Mouse (Mus musculus): ENCODE measurements at regions not wholly inside any gene's neighbourhood (a gene's known extent, or its start where the extent isn't known, plus 50 kb on each side); places are given as distances from the start of the nearest gene placed in this dataset.

DNA sequence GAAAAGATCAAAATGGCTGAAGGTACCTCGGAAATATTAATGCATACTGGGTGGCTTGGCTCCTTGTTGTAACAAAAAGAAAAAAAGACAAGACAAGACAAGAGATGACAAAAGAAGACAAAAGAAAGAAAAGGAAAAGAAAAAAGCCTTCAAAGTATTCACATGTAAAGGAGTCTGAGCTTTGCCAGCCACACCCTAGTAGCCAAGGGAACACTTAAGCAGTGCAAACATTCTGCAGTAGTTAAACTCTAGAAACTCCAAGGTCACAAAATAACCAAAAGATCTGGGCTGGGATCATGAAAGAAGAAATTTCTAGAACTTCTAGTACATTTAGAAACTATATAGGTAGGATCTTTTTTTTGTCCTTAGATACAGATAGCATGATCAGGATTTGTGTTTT is 108.3 kb upstream of the Zic4 start:
- H3K9me3 ChIP-seq (ENCODE audit: control insufficient read depth, low read length) = no peaks in the 10 kb centered on the region
- no peak overlapping the region for H3K27ac ChIP-seq (ENCODE audit: low read depth, low read length)
- no peak for DNase-seq (ENCODE audit: low spot score)
- no peak overlapping the region for H3K9ac ChIP-seq (ENCODE audit: low read length)
- no peaks in the 10 kb centered on the region for H3K36me3 ChIP-seq (ENCODE audit: control insufficient read depth, insufficient read depth, low read length)
- H3K4me2 ChIP-seq (ENCODE audit: low read depth, low read length, severe bottlenecking) = no peak overlapping the region
- no peak overlapping the region for H3K4me3 ChIP-seq (ENCODE audit: low read depth, low read length)
- no peak for ATAC-seq (replicated peaks; ENCODE audit: low FRiP score)
- WGBS = 92% methylated on average over 1 of the region's 1 CpGs
- no peaks in the 10 kb centered on the region for H3K27me3 ChIP-seq (ENCODE audit: control insufficient read depth, insufficient read depth, low read length)
- no peaks in the 10 kb centered on the region for H3K4me1 ChIP-seq (replicated peaks; ENCODE audit: control insufficient read depth, insufficient read depth, low read length)

DNA sequence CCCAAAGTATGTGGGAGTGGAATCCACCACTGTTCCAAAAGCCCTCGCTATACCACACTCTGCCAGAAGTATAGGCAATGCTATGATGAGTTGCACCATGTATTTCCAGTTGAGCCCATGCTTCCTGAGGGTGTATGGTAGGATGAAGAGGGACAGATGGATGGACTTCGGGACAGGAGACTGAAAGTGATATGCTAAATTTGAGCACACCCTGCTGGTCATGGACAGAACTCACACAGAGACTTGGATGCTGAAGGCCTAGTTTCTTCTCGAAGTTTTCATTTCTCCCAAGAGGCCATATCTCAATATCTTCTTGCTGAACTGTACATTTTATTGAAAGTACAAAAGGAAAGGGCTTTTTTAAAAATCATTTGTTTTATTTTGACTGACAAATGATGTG is 70.9 kb upstream of the Zic4 start:
- no peak for ATAC-seq (replicated peaks; ENCODE audit: low FRiP score)
- H3K27me3 ChIP-seq (ENCODE audit: control insufficient read depth, insufficient read depth, low read length) = no peaks in the 10 kb centered on the region
- no peaks in the 10 kb centered on the region for H3K4me1 ChIP-seq (replicated peaks; ENCODE audit: control insufficient read depth, insufficient read depth, low read length)
- no peak overlapping the region for H3K4me2 ChIP-seq (ENCODE audit: low read depth, low read length, severe bottlenecking)
- no peak overlapping the region for H3K27ac ChIP-seq (ENCODE audit: low read depth, low read length)
- no peaks in the 10 kb centered on the region for H3K36me3 ChIP-seq (ENCODE audit: control insufficient read depth, insufficient read depth, low read length)
- H3K9ac ChIP-seq (ENCODE audit: low read length) = no peak overlapping the region
- WGBS = 82% methylated on average over 3 of the region's 3 CpGs
- no peak for DNase-seq (ENCODE audit: low spot score)
- no peak overlapping the region for H3K4me3 ChIP-seq (ENCODE audit: low read depth, low read length)
- H3K9me3 ChIP-seq (ENCODE audit: control insufficient read depth, low read length) = no peaks in the 10 kb centered on the region

Data from forebrain, embryonic 11.5 days (tissue).